Mouse (Mus musculus): ENCODE data around the gene Kif18b. TPM values are rescaled to one million over a fixed set of nuclear protein-coding genes. Genes with fewer than 3 reads are reported as not detected.

Gene Kif18b
- total and polyA plus RNA-seq, 3 experiments = 36.1 to 116 (median 45.7) TPM

DNA sequence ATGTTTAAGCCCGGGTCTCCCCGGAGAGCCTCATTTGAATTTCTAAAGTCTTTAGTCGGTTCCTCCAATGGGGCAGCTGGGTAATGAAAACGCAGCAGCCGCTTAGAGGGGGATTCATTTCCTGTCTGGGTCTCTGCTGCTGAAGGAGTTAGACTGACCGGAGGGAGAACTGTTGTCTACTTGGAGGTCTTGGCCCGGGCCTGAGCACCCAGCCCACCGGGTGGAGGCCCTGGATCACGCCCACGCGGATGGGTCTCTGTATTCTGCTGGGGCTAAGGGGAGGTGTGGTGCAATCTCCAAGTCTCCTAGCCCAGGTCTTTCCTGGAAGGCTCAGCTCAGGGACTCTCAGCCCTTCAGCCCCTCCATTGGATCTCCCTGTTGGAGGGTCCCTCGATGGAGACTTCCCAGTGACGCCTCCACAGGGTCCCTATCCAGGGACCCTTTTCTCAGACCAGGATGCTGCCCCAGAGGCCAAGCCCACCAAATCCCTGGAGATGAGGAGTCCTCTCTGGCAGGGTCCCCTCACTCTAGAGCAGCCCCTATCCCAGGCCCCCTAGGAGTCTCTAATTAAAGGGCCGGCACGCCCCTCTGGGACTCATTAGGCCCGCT, 38.4 kb upstream of the Kif18b start:
- Histone ChIP-seq H3K4me3 (ENCODE audit: control insufficient read depth in 1 of 2, insufficient read depth in 1 of 2, low read depth in 2 of 2, low read length in 2 of 2) (no peak overlapping the region), H3K9ac (ENCODE audit: control insufficient read depth, low read depth, low read length, poor library complexity, severe bottlenecking) (no peak overlapping the region), H3K27ac (ENCODE audit: control insufficient read depth, low read depth, low read length) (no peak overlapping the region), H3K36me3 (ENCODE audit: control insufficient read depth in 1 of 2, insufficient read depth in 2 of 2, low read length in 2 of 2) (no peaks in the 10 kb centered on the region), H3K4me1 (ENCODE audit: control insufficient read depth in 1 of 2, insufficient read depth in 2 of 2, low read length in 2 of 2) (no peaks in the 10 kb centered on the region), H3K79me2 (ENCODE audit: control insufficient read depth, insufficient read depth, low read length, poor library complexity) (no peaks in the 10 kb centered on the region), H3K9me3 (replicated peaks; ENCODE audit: insufficient read depth, low read length) (no peaks in the 10 kb centered on the region), H3K27me3 (ENCODE audit: control insufficient read depth in 1 of 2, insufficient read depth in 2 of 2, low read length in 2 of 2) (peaks cover 10 to 15% of the 10 kb centered on the region in 2 experiments)
- no peak for TF ChIP-seq POLR2AphosphoS2 (IDR thresholded peaks at IDR 0.05; ENCODE audit: low read length)
- TF ChIP-seq TAL1 (IDR thresholded peaks at IDR 0.05; ENCODE audit: low read length) = no peak
- no peak for TF ChIP-seq USF1 (IDR thresholded peaks at IDR 0.05; ENCODE audit: low read depth, low read length)
- no peak for TF ChIP-seq RCOR1 (IDR thresholded peaks at IDR 0.05; ENCODE audit: low read depth, low read length)
- TF ChIP-seq MYB (IDR thresholded peaks at IDR 0.05; ENCODE audit: low read depth, low read length) = no peak
- no peak for TF ChIP-seq JUND (IDR thresholded peaks at IDR 0.05; ENCODE audit: low read depth, low read length)
- TF ChIP-seq TCF12 (IDR thresholded peaks at IDR 0.05; ENCODE audit: low read depth, low read length) = no peak
- no peak for TF ChIP-seq RAD21 (IDR thresholded peaks at IDR 0.05; ENCODE audit: low read depth, low read length)
- no peak for TF ChIP-seq NELFE (IDR thresholded peaks at IDR 0.05; ENCODE audit: low read depth, low read length)
- TF ChIP-seq GATA1 (IDR thresholded peaks at IDR 0.05; ENCODE audit: low read depth, low read length) = no peak
- DNase-seq (ENCODE audit: low read depth, low spot score) = no peak

DNA sequence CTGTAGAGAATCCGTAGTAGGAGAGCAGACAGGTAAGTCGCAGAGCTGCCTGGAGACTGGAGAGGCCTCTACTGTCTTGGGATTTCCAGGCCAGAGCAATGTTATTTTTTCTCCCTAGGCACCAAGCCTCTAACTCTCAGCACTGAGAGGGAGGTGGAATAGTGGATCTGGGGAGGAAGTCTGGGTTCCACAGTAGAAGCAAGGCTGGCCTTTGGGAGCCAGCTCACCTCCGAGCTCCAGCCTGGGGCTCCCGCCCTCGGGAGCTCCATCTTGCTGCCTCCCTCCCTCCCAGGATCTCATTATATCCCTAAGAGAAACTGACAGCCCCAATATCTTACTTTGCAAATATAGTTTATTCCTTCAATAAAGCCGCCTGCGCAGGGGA, 37.9 kb upstream of the Kif18b start:
- Histone ChIP-seq H3K4me1 (ENCODE audit: control insufficient read depth in 1 of 2, insufficient read depth in 2 of 2, low read length in 2 of 2) (no peaks in the 10 kb centered on the region), H3K27ac (ENCODE audit: control insufficient read depth, low read depth, low read length) (no peak overlapping the region), H3K79me2 (ENCODE audit: control insufficient read depth, insufficient read depth, low read length, poor library complexity) (no peaks in the 10 kb centered on the region), H3K9ac (ENCODE audit: control insufficient read depth, low read depth, low read length, poor library complexity, severe bottlenecking) (no peak overlapping the region), H3K4me3 (ENCODE audit: control insufficient read depth in 1 of 2, insufficient read depth in 1 of 2, low read depth in 2 of 2, low read length in 2 of 2) (no peak overlapping the region), H3K27me3 (ENCODE audit: control insufficient read depth in 1 of 2, insufficient read depth in 2 of 2, low read length in 2 of 2) (peaks cover 8 to 14% of the 10 kb centered on the region in 2 experiments), H3K9me3 (replicated peaks; ENCODE audit: insufficient read depth, low read length) (no peaks in the 10 kb centered on the region), H3K36me3 (ENCODE audit: control insufficient read depth in 1 of 2, insufficient read depth in 2 of 2, low read length in 2 of 2) (no peaks in the 10 kb centered on the region)
- TF ChIP-seq SIN3A (IDR thresholded peaks at IDR 0.05; ENCODE audit: low read length) (no peak), ZMIZ1 (IDR thresholded peaks at IDR 0.05; ENCODE audit: low read depth, low read length) (no peak), UBTF (IDR thresholded peaks at IDR 0.05; ENCODE audit: borderline replicate concordance, insufficient read depth, low read depth, low read length) (no peak), POLR2A (IDR thresholded peaks at IDR 0.05; ENCODE audit: control insufficient read depth in 1 of 2, insufficient read depth in 1 of 2, low read depth in 1 of 2, low read length in 2 of 2, poor library complexity in 1 of 2) (no peak)
- DNase-seq (ENCODE audit: low read depth, low spot score) = no peak

DNA sequence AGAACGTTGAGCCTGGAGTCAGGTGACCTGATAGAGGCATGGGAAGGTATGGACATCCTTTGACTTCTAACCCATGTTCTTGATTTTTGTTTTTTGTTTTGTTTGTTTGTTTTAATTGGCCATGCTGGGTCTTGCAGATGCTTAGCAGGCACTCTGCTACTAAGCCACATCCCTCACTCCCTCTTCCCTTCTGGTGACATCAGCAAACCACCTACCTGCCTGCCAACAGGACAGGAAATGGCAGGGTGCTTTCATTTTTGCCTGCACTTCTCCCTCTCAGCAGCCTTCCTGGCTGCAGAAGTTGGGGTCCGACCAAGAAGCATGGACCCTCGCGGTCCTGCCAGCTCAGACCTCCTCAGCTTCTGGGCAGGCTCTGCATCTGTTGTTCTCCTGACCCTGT, 36.2 kb upstream of the Kif18b start:
- Histone ChIP-seq H3K4me1 (ENCODE audit: control insufficient read depth in 1 of 2, insufficient read depth in 2 of 2, low read length in 2 of 2) (no peaks in the 10 kb centered on the region), H3K27me3 (ENCODE audit: control insufficient read depth in 1 of 2, insufficient read depth in 2 of 2, low read length in 2 of 2) (peaks cover 4 to 14% of the 10 kb centered on the region in 2 experiments), H3K27ac (ENCODE audit: control insufficient read depth, low read depth, low read length) (no peak overlapping the region), H3K36me3 (ENCODE audit: control insufficient read depth in 1 of 2, insufficient read depth in 2 of 2, low read length in 2 of 2) (no peaks in the 10 kb centered on the region), H3K9me3 (replicated peaks; ENCODE audit: insufficient read depth, low read length) (no peaks in the 10 kb centered on the region), H3K79me2 (ENCODE audit: control insufficient read depth, insufficient read depth, low read length, poor library complexity) (no peaks in the 10 kb centered on the region), H3K4me3 (ENCODE audit: control insufficient read depth in 1 of 2, insufficient read depth in 1 of 2, low read depth in 2 of 2, low read length in 2 of 2) (no peak overlapping the region), H3K9ac (ENCODE audit: control insufficient read depth, low read depth, low read length, poor library complexity, severe bottlenecking) (no peak overlapping the region)
- TF ChIP-seq GATA1 (IDR thresholded peaks at IDR 0.05; ENCODE audit: low read depth, low read length) (no peak), USF1 (IDR thresholded peaks at IDR 0.05; ENCODE audit: low read depth, low read length) (no peak), RCOR1 (IDR thresholded peaks at IDR 0.05; ENCODE audit: low read depth, low read length) (no peak), GABPA (IDR thresholded peaks at IDR 0.05; ENCODE audit: low read depth, low read length) (no peak), ZC3H11A (IDR thresholded peaks at IDR 0.05; ENCODE audit: low read depth, low read length) (no peak), POLR2AphosphoS5 (IDR thresholded peaks at IDR 0.05; ENCODE audit: borderline replicate concordance, low read depth, low read length) (no peak), JUND (IDR thresholded peaks at IDR 0.05; ENCODE audit: low read depth, low read length) (no peak), ZKSCAN1 (IDR thresholded peaks at IDR 0.05; ENCODE audit: low read depth, low read length) (no peak), UBTF (IDR thresholded peaks at IDR 0.05; ENCODE audit: borderline replicate concordance, insufficient read depth, low read depth, low read length) (no peak), TCF12 (IDR thresholded peaks at IDR 0.05; ENCODE audit: low read depth, low read length) (no peak), MEF2A (IDR thresholded peaks at IDR 0.05; ENCODE audit: extremely low read depth, insufficient replicate concordance, low read depth, low read length, poor library complexity, severe bottlenecking) (no peak), ELF1 (IDR thresholded peaks at IDR 0.05; ENCODE audit: low read depth, low read length) (no peak), KAT2A (conservative IDR thresholded peaks at IDR 0.05; ENCODE audit: low read depth, low read length) (no peak), BHLHE40 (IDR thresholded peaks at IDR 0.05; ENCODE audit: borderline replicate concordance, low read depth, low read length) (no peak), TBP (IDR thresholded peaks at IDR 0.05; ENCODE audit: low read depth, low read length) (no peak), CHD1 (IDR thresholded peaks at IDR 0.05; ENCODE audit: low read depth, low read length) (no peak), POLR2A (IDR thresholded peaks at IDR 0.05; ENCODE audit: control insufficient read depth in 1 of 2, insufficient read depth in 1 of 2, low read depth in 1 of 2, low read length in 2 of 2, poor library complexity in 1 of 2) (no peak)
- no peak for DNase-seq (ENCODE audit: low read depth, low spot score)
